Mouse (Mus musculus) heart, embryonic 15.5 days (tissue): Measurements from ENCODE around the gene Csrp2. TPM values are rescaled to one million over a fixed set of nuclear protein-coding genes. Genes with fewer than 3 reads are reported as not detected.

Source experiments
- ATAC-seq: fragments of 200-750 bp; cut with Nextera tagmentation; replicated peaks from 2 replicates; pipeline ENCODE4 v1.8.0; 2017; ENCODE audit warnings: low read depth, moderate TSS enrichment; ENCODE audit not compliant: insufficient number of reproducible peaks, insufficient read depth, low FRiP score
- H3K27ac ChIP-seq: fragments of 300-500 bp; sonication (generic); 2 replicates; pipeline ENCODE4 v1.5.1; 2015; ENCODE audit warnings: mild to moderate bottlenecking, inconsistent platforms
- H3K27me3 ChIP-seq: fragments of 300-500 bp; sonication (generic); 2 replicates; pipeline ENCODE4 v1.6.1; 2015; ENCODE audit warnings: inconsistent platforms
- H3K36me3 ChIP-seq: fragments of 300-500 bp; sonication (generic); 2 replicates; pipeline ENCODE4 v1.6.1; 2015; ENCODE audit warnings: mild to moderate bottlenecking, inconsistent platforms
- H3K4me1 ChIP-seq: fragments of 300-500 bp; sonication (generic); replicated peaks from 2 replicates; pipeline ENCODE4 v1.6.1; 2015; ENCODE audit warnings: inconsistent platforms
- H3K4me2 ChIP-seq: fragments of 300-500 bp; sonication (generic); 2 replicates; pipeline ENCODE4 v1.6.1; 2015; ENCODE audit warnings: inconsistent platforms, mild to moderate bottlenecking, moderate library complexity
- H3K4me3 ChIP-seq: fragments of 300-500 bp; sonication (generic); 2 replicates; pipeline ENCODE4 v1.5.1; 2015; ENCODE audit warnings: mild to moderate bottlenecking, inconsistent platforms
- H3K9ac ChIP-seq: fragments of 300-500 bp; sonication (generic); 2 replicates; pipeline ENCODE4 v1.6.1; 2015; ENCODE audit warnings: mild to moderate bottlenecking, inconsistent platforms
- H3K9me3 ChIP-seq: fragments of 300-500 bp; sonication (generic); replicated peaks from 2 replicates; pipeline ENCODE4 v1.6.1; 2016; ENCODE audit warnings: inconsistent platforms
- WGBS: fragments of 180-500 bp; shearing (Covaris S2); methylation state at CpG from one replicate; pipeline ENCODE4 v1.1.7; 2015; ENCODE audit warnings: mixed read lengths; 5-methylcytosine and 5-hydroxymethylcytosine counted together
- polyA plus RNA-seq: library from polyadenylated mRNA; unstranded; fragments of >200 nt; fragmentation: Nextera tagmentation; extraction: Ambion mirVana; gene quantifications from 2 replicates; pipeline ENCODE4 v1.2.1, GENCODE M21; 2015

Csrp2 gene
- polyA plus RNA-seq, 1 experiment from 2014 or later: 434 TPM

DNA sequence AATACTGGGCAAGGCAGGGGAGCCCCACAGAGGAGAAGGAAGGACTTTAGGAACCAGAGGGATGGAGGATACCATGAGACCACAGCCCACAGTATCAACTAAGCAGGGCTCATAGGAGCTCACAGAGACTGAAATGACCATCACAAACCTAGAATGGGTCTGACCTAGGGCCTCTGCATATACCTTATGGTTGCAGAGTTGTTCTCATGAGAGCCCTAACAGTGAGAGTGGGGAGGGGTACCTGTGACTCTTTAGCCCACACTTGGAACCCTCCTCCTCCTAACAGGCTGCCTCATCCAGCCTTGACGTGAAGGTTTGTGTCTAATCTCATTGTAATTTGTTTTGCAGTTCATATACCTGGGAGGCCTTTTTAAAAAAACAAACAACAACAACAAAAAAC lies 55.3 kb downstream of the Csrp2 start:
- 87% methylated on average over 1 of the region's 1 CpGs for WGBS
- Histone ChIP-seq H3K9me3 (no peaks in the 10 kb centered on the region), H3K9ac (no peak overlapping the region), H3K4me2 (no peak overlapping the region), H3K27ac (no peak overlapping the region), H3K4me3 (no peak overlapping the region), H3K36me3 (peaks cover 22% of the 10 kb centered on the region; the same call in 1 of the 2 replicates), H3K4me1 (no peaks in the 10 kb centered on the region), H3K27me3 (no peaks in the 10 kb centered on the region)
- ATAC-seq: no peak

GRCm38 (mm10) chr10:110976046-110976445 lies 56.5 kb downstream of the Csrp2 start:
- no peak overlapping the region for H3K9ac ChIP-seq
- H3K4me1 ChIP-seq: no peaks in the 10 kb centered on the region
- H3K36me3 ChIP-seq: peaks cover 16% of the 10 kb centered on the region; the same call in 1 of the 2 replicates
- no peak overlapping the region for H3K4me3 ChIP-seq
- ATAC-seq: no peak; the same call in 1 of the 2 replicates
- H3K9me3 ChIP-seq: no peaks in the 10 kb centered on the region
- 4% methylated on average over 1 of the region's 1 CpGs for WGBS
- H3K27ac ChIP-seq: no peak overlapping the region
- H3K27me3 ChIP-seq: no peaks in the 10 kb centered on the region
- no peak overlapping the region for H3K4me2 ChIP-seq

DNA sequence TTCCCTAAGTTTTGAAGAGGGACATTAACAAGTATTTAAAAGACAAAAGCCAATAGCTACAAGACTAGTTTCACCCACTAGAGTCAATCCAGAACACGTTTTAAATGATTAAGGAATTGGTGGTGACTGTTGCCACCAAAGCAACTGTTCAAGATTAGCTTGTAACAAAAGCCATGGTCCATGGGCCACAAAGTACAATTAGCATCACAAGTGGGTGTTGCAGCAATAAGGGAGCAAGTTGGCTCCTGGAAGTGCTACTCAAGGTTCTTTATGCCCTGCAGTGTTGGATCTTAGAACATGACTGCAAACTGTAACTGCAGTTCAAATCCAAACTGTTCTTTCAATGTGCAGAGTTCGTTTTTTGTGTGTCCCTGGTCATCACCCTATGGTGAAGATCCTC lies 57.8 kb downstream of the Csrp2 start:
- Histone ChIP-seq H3K36me3 (peaks cover 6% of the 10 kb centered on the region; the same call in 1 of the 2 replicates), H3K4me1 (no peaks in the 10 kb centered on the region), H3K27me3 (no peaks in the 10 kb centered on the region), H3K27ac (no peak overlapping the region), H3K4me3 (no peak overlapping the region), H3K9me3 (no peaks in the 10 kb centered on the region), H3K9ac (no peak overlapping the region), H3K4me2 (no peak overlapping the region)
- WGBS: 62% methylated on average over 2 of the region's 2 CpGs
- ATAC-seq: no peak

- Histone ChIP-seq H3K9me3 (no peaks in the 10 kb centered on the region), H3K27me3 (no peaks in the 10 kb centered on the region), H3K9ac (no peak overlapping the region), H3K4me1 (no peaks in the 10 kb centered on the region), H3K36me3 (no peaks in the 10 kb centered on the region), H3K27ac (no peak overlapping the region), H3K4me3 (no peak overlapping the region), H3K4me2 (no peak overlapping the region)
- WGBS: 67% methylated on average over 2 of the region's 2 CpGs
- no peak for ATAC-seq
Observed at GRCm38 (mm10) chr10:110979431-110979830, 59.8 kb downstream of the Csrp2 start.

DNA sequence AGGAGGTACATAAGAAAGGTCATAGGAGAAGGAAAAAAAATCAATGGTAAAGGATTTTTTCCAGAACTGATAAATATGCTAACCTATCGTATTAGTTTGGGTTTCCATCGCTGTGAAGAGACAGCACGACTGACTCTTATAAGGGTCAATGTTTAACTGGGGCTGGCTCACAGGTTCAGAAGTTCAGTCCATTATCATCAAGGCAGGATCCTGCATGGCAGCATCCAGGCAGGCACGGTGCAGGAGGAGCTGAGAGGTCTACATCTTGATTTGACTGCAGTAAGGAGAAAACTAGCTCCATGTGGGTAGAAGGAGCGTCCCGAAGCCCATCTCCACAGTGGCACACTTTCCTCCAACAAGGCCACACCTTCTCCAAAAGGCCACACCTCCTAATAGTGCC lies 60.9 kb downstream of the Csrp2 start:
- no peak for ATAC-seq
- WGBS: 90% methylated on average over 6 of the region's 6 CpGs
- Histone ChIP-seq H3K4me2 (no peak overlapping the region), H3K27me3 (no peaks in the 10 kb centered on the region), H3K36me3 (no peaks in the 10 kb centered on the region), H3K27ac (no peak overlapping the region), H3K9me3 (no peaks in the 10 kb centered on the region), H3K9ac (no peak overlapping the region), H3K4me3 (no peak overlapping the region), H3K4me1 (no peaks in the 10 kb centered on the region)

DNA sequence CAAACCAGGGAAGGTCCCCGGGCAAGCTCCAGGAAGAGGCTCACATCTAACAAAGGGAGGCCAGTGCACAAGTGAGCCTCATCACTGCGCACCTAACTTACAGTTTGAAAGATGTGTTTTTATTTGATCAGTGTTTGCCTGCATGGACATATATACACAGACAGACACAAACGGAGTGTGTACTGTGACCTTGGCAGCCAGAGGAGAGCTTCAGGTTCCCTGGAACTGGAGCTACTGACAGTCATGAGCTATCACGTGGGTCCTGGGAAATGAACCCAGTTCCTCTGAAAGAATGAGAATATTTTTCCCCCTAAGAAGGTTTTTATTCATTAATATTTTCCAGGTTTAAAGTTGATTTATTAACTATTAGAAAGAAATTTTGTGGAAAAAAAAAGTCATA lies 63.2 kb downstream of the Csrp2 start:
- no peaks in the 10 kb centered on the region for H3K27me3 ChIP-seq
- H3K27ac ChIP-seq: no peak overlapping the region
- no peak overlapping the region for H3K9ac ChIP-seq
- no peak overlapping the region for H3K4me3 ChIP-seq
- no peaks in the 10 kb centered on the region for H3K9me3 ChIP-seq
- H3K4me2 ChIP-seq: no peak overlapping the region
- H3K4me1 ChIP-seq: peaks cover 10% of the 10 kb centered on the region; the same call in 1 of the 2 replicates
- no peaks in the 10 kb centered on the region for H3K36me3 ChIP-seq
- no peak for ATAC-seq
- 79% methylated on average over 4 of the region's 4 CpGs for WGBS

- Histone ChIP-seq H3K27ac (peak overlapping the region; percentile 55), H3K9ac (no peak overlapping the region), H3K27me3 (no peaks in the 10 kb centered on the region), H3K4me2 (peak overlapping the region; percentile 47), H3K36me3 (no peaks in the 10 kb centered on the region), H3K4me3 (peak overlapping the region; percentile 18; the same call in 1 of the 2 replicates), H3K9me3 (no peaks in the 10 kb centered on the region), H3K4me1 (peaks cover 17% of the 10 kb centered on the region)
- ATAC-seq: peak; percentile 58; the same call in 1 of the 2 replicates
- 49% methylated on average over 17 of the region's 17 CpGs for whole genome bisulfite sequencing
Observed at GRCm38 (mm10) chr10:110986682-110987081, 67.1 kb downstream of the Csrp2 start.

Other genes starting within 250 kb of the Csrp2 start
- gene E2f7, start 174.3 kb upstream of the Csrp2 start, polyA plus RNA-seq: 12.5 and 16.6 TPM in 2 replicates
- gene Zdhhc17, start 90.4 kb downstream of the Csrp2 start, polyA plus RNA-seq: 15.1 and 17.7 TPM in 2 replicates
- gene Osbpl8, start 245.0 kb downstream of the Csrp2 start, polyA plus RNA-seq: 26.9 and 32.8 TPM in 2 replicates